Mouse (Mus musculus) kidney, embryonic 16.5 days (tissue): Measurements from ENCODE around the gene Arhgap4. TPM values are rescaled to one million over a fixed set of nuclear protein-coding genes. Genes with fewer than 3 reads are reported as not detected.

Source experiments
- ATAC-seq: fragments of 200-750 bp; cut with Nextera tagmentation; 2 replicates; pipeline ENCODE4 v1.8.0; 2017; ENCODE audit warnings: moderate TSS enrichment; ENCODE audit not compliant: low FRiP score, low TSS enrichment
- H3K27ac ChIP-seq: fragments of 300-500 bp; sonication (generic); 2 replicates; pipeline ENCODE4 v1.5.1; 2014; ENCODE audit warnings: low read length
- H3K27me3 ChIP-seq: fragments of 300-500 bp; sonication (generic); 2 replicates; pipeline ENCODE4 v1.6.1; 2014; ENCODE audit warnings: low read length, control low read depth, mixed read lengths; ENCODE audit not compliant: insufficient read depth
- H3K36me3 ChIP-seq: fragments of 300-500 bp; sonication (generic); 2 replicates; pipeline ENCODE4 v1.6.1; 2014; ENCODE audit warnings: low read length, control low read depth, mixed read lengths; ENCODE audit not compliant: insufficient read depth
- H3K4me1 ChIP-seq: fragments of 300-500 bp; sonication (generic); 2 replicates; pipeline ENCODE4 v1.6.1; 2014; ENCODE audit warnings: low read length, control low read depth, mixed read lengths; ENCODE audit not compliant: insufficient read depth
- H3K4me2 ChIP-seq: fragments of 300-500 bp; sonication (generic); replicated peaks from 2 replicates; pipeline ENCODE4 v1.6.1; 2014; ENCODE audit warnings: low read depth, low read length
- H3K4me3 ChIP-seq: fragments of 300-500 bp; sonication (generic); 2 replicates; pipeline ENCODE4 v1.5.1; 2014; ENCODE audit warnings: mild to moderate bottlenecking, low read length
- H3K9ac ChIP-seq: fragments of 300-500 bp; sonication (generic); replicated peaks from 2 replicates; pipeline ENCODE4 v1.6.1; 2014; ENCODE audit warnings: low read length
- H3K9me3 ChIP-seq: fragments of 300-500 bp; sonication (generic); 2 replicates; pipeline ENCODE4 v1.6.1; 2016; ENCODE audit warnings: low read length, control low read depth
- WGBS: fragments of 180-500 bp; shearing (Covaris S2); extraction: QIAGEN DNeasy Blood & Tissue Kit; methylation state at CpG from one replicate; pipeline ENCODE4 v1.1.7; 2014; 5-methylcytosine and 5-hydroxymethylcytosine counted together
- polyA plus RNA-seq: library from polyadenylated mRNA; unstranded; fragments of >200 nt; fragmentation: Nextera tagmentation; extraction: Ambion mirVana; gene quantifications from 2 replicates; pipeline ENCODE4 v1.2.1, GENCODE M21; 2015

Arhgap4 gene
- polyA plus RNA-seq, 1 experiment from 2014 or later, result 4.3 TPM

- ATAC-seq, result no peak
- Histone ChIP-seq H3K36me3 (peaks cover 84% of the 10 kb centered on the region), H3K9ac (no peak overlapping the region), H3K27me3 (no peaks in the 10 kb centered on the region), H3K4me2 (no peak overlapping the region), H3K9me3 (no peaks in the 10 kb centered on the region), H3K4me1 (no peaks in the 10 kb centered on the region), H3K4me3 (no peak overlapping the region), H3K27ac (no peak overlapping the region)
- 88% methylated on average over 5 of the region's 5 CpGs for WGBS
These were observed 30.9 kb upstream of the Arhgap4 start for GRCm38 (mm10) chrX:73952603-73953002.

- Histone ChIP-seq H3K4me1 (no peaks in the 10 kb centered on the region), H3K9ac (no peak overlapping the region), H3K4me2 (no peak overlapping the region), H3K4me3 (no peak overlapping the region), H3K36me3 (peaks cover 88% of the 10 kb centered on the region), H3K27me3 (0 out of 2 replicates have a peak, but pooled peaks cover 3% of the 10 kb centered on the region), H3K9me3 (no peaks in the 10 kb centered on the region), H3K27ac (no peak overlapping the region)
- WGBS, result 93% methylated on average over 10 of the region's 10 CpGs
- ATAC-seq, result no peak
These were observed 27.7 kb upstream of the Arhgap4 start for GRCm38 (mm10) chrX:73949341-73949740.

GRCm38 (mm10) chrX:73948647-73949046 is 27.0 kb upstream of the Arhgap4 start:
- H3K4me1 ChIP-seq, result no peaks in the 10 kb centered on the region
- H3K4me2 ChIP-seq, result no peak overlapping the region
- H3K9ac ChIP-seq, result no peak overlapping the region
- H3K4me3 ChIP-seq, result no peak overlapping the region
- 0 out of 2 replicates have a peak, but pooled peaks cover 3% of the 10 kb centered on the region for H3K27me3 ChIP-seq
- H3K36me3 ChIP-seq, result peaks cover 89% of the 10 kb centered on the region
- no peaks in the 10 kb centered on the region for H3K9me3 ChIP-seq
- WGBS, result 31% methylated on average over 4 of the region's 4 CpGs
- ATAC-seq, result peak; percentile 46; the same call in 1 of the 2 replicates
- H3K27ac ChIP-seq, result no peak overlapping the region

GRCm38 (mm10) chrX:73946896-73947295 is 25.2 kb upstream of the Arhgap4 start:
- H3K4me1 ChIP-seq, result no peaks in the 10 kb centered on the region
- ATAC-seq, result no peak
- no peaks in the 10 kb centered on the region for H3K9me3 ChIP-seq
- H3K27me3 ChIP-seq, result 0 out of 2 replicates have a peak, but pooled peaks cover 3% of the 10 kb centered on the region
- peaks cover 89% of the 10 kb centered on the region for H3K36me3 ChIP-seq
- H3K27ac ChIP-seq, result no peak overlapping the region
- H3K4me2 ChIP-seq, result no peak overlapping the region
- 66% methylated on average over 6 of the region's 6 CpGs for WGBS
- H3K9ac ChIP-seq, result no peak overlapping the region
- H3K4me3 ChIP-seq, result no peak overlapping the region

GRCm38 (mm10) chrX:73942294-73942693 is 20.6 kb upstream of the Arhgap4 start:
- H3K27me3 ChIP-seq, result 0 out of 2 replicates have a peak, but pooled peaks cover 3% of the 10 kb centered on the region
- H3K4me3 ChIP-seq, result no peak overlapping the region
- no peak for ATAC-seq
- no peak overlapping the region for H3K27ac ChIP-seq
- H3K4me2 ChIP-seq, result no peak overlapping the region
- no peaks in the 10 kb centered on the region for H3K9me3 ChIP-seq
- no peaks in the 10 kb centered on the region for H3K4me1 ChIP-seq
- no peak overlapping the region for H3K9ac ChIP-seq
- WGBS, result 85% methylated on average over 2 of the region's 2 CpGs
- H3K36me3 ChIP-seq, result peaks cover 58% of the 10 kb centered on the region

GRCm38 (mm10) chrX:73941860-73942259 is 20.2 kb upstream of the Arhgap4 start:
- WGBS, result 86% methylated on average over 2 of the region's 2 CpGs
- Histone ChIP-seq H3K27ac (no peak overlapping the region), H3K36me3 (peaks cover 54% of the 10 kb centered on the region), H3K9ac (no peak overlapping the region), H3K27me3 (0 out of 2 replicates have a peak, but pooled peaks cover 3% of the 10 kb centered on the region), H3K9me3 (no peaks in the 10 kb centered on the region), H3K4me1 (no peaks in the 10 kb centered on the region), H3K4me3 (no peak overlapping the region), H3K4me2 (no peak overlapping the region)
- ATAC-seq, result no peak

- Histone ChIP-seq H3K9ac (no peak overlapping the region), H3K36me3 (no peaks in the 10 kb centered on the region), H3K27me3 (no peaks in the 10 kb centered on the region; the same call in 1 of the 2 replicates), H3K4me3 (no peak overlapping the region), H3K27ac (no peak overlapping the region), H3K4me2 (no peak overlapping the region), H3K4me1 (no peaks in the 10 kb centered on the region), H3K9me3 (no peaks in the 10 kb centered on the region)
- no peak for ATAC-seq
- WGBS, result 85% methylated on average over 2 of the region's 2 CpGs
These were observed 10.2 kb upstream of the Arhgap4 start for GRCm38 (mm10) chrX:73931871-73932270.

GRCm38 (mm10) chrX:73930402-73931062 is 8.9 kb upstream of the Arhgap4 start, which contains the start of gene Renbp:
Renbp (minus strand) TSS chrX:73930850.
- ATAC-seq, result peak; percentile 96
- Histone ChIP-seq H3K9ac (peak within 1 kb of the TSS; percentile 48), H3K4me2 (peak within 1 kb of the TSS; percentile 48), H3K36me3 (no peaks in the 10 kb centered on the region), H3K4me1 (no peaks in the 10 kb centered on the region), H3K27me3 (peaks cover 3% of the 10 kb centered on the region; the same call in 1 of the 2 replicates), H3K4me3 (peak within 1 kb of the TSS; percentile 46), H3K9me3 (no peaks in the 10 kb centered on the region), H3K27ac (no peak within 1 kb of the TSS)
- WGBS, result 44% methylated on average over 17 of the region's 17 CpGs

- peaks cover 8% of the 10 kb centered on the region for H3K4me1 ChIP-seq
- WGBS, result 81% methylated on average over 8 of the region's 8 CpGs
- H3K9ac ChIP-seq, result peak overlapping the region; percentile 68
- H3K36me3 ChIP-seq, result peaks cover 8% of the 10 kb centered on the region; the same call in 1 of the 2 replicates
- peak overlapping the region; percentile 79; the same call in 1 of the 2 replicates for H3K27ac ChIP-seq
- H3K27me3 ChIP-seq, result peaks cover 3% of the 10 kb centered on the region; the same call in 1 of the 2 replicates
- H3K4me3 ChIP-seq, result peak overlapping the region; percentile 64
- ATAC-seq, result no peak
- no peaks in the 10 kb centered on the region for H3K9me3 ChIP-seq
- H3K4me2 ChIP-seq, result peak overlapping the region; percentile 72
These were observed 846 bp upstream of the Arhgap4 start for GRCm38 (mm10) chrX:73922550-73922882.

- WGBS, result 28% methylated on average over 34 of the region's 34 CpGs
- peaks cover 9% of the 10 kb centered on the region; the same call in 1 of the 2 replicates for H3K36me3 ChIP-seq
- peak overlapping the region; percentile 79 for H3K27ac ChIP-seq
- H3K9me3 ChIP-seq, result no peaks in the 10 kb centered on the region
- peak; percentile 57 for ATAC-seq
- H3K27me3 ChIP-seq, result peaks cover 3% of the 10 kb centered on the region; the same call in 1 of the 2 replicates
- peak overlapping the region; percentile 66 for H3K4me2 ChIP-seq
- peak overlapping the region; percentile 79 for H3K9ac ChIP-seq
- H3K4me3 ChIP-seq, result peak overlapping the region; percentile 64
- H3K4me1 ChIP-seq, result peaks cover 8% of the 10 kb centered on the region
These were observed 316 bp downstream of the Arhgap4 start for GRCm38 (mm10) chrX:73921285-73921822.
